Mouse (Mus musculus): ENCODE results near the gene Islr.

The Islr gene

DNA sequence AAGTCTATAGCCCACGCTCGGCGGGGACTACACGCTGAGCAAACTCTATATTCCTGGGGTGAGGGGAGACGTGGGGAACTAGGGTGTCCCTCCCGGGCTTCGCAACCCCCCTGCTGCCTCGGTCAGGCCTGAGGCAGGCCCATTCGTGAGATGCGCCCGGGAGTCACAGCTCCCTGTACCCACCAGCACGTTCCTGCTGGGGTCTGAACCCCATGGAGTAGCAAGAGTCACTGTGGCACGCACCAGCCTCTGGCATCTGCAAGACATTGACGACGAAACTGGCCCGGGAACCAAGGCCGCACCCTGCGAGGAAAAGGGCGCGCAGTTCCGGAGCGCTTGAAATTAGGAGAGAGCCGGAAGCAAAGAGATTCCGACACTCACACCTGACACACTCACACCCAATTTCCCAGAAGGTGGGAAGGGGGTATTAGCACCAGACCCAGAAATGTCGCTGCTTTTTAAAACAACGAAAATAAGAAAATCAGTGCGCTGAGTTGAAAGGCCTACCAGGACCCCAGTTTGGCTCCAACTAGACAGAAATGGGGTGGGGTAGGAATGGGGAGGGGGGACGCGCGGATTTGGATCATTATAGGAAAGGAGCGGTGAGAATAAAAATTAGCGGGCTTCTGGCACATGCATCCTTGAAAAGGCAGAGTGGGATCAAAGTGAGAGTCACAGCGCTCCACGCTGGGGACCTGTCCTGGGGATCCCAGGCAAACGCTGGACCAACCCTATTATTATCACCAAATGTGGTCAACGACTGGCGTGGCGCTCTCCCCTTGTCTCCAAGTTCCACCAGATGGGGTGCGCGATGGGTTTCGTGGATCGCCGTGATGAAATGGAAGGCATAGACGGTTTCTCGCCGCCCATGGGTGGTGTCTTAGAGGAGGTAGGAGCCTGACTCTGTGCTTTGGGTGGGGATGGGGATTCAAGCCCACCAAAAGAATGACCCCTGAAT lies 7.2 kb downstream of the Islr start:
- DNase-seq (ENCODE audit: low spot score in 2 of 2) = no peak

DNA sequence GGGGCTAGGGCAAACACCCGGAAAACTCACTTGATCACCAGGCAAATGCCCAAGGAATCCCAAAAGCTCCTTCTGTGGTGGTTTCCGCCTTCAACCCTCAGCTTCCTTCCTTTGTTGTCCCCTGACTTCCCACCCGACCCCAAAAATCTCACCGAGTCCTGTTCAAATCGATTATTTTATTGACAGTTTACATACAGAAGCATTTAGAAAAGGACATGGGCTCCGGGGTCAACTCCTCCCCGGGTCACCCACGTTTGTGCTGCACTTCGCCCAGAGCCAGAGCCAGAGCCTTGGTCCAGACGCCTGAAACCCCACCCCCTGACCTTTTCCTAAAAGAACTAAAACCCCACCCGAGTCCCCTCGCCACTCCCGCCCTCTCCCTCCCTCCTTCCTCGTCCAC lies 8.0 kb downstream of the Islr start:
- no peak for DNase-seq (ENCODE audit: low spot score in 2 of 2)

- DNase-seq (ENCODE audit: low spot score in 2 of 2) = no peak
Observed at GRCm38 (mm10) chr9:58195671-58196070, 8.4 kb downstream of the Islr start.

- DNase-seq (ENCODE audit: low spot score in 2 of 2) = no peak
Observed at GRCm38 (mm10) chr9:58194222-58194621, 9.9 kb downstream of the Islr start.

GRCm38 (mm10) chr9:58184456-58184855 lies 19.6 kb downstream of the Islr start:
- DNase-seq (ENCODE audit: low spot score in 2 of 2) = no peak

- DNase-seq (ENCODE audit: low spot score in 2 of 2) = no peak
Observed at GRCm38 (mm10) chr9:58179390-58179789, 24.7 kb downstream of the Islr start.

DNA sequence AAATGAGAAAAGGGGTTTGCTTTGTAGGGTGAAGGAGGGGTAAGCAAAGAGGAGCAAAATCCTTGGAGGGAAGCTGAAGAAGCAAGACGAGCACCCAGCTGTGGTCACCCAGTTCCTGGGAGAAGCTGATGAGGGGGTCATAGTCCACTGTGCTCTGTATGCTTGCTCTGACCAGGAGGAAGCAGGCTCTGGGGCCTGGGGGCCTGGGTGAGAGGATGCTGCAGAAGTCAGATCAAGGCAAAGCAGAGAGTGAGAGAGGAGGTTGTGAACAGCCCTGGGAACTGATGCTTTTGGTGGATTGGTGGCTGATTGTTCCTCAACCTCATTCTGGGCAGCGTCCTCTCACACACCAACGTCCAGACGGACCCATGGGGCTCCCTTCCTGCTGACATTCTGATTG lies 26.9 kb downstream of the Islr start:
- no peak for DNase-seq (ENCODE audit: low spot score in 2 of 2)

- DNase-seq (ENCODE audit: low spot score in 2 of 2) = no peak
Observed at GRCm38 (mm10) chr9:58175745-58176487, 28.2 kb downstream of the Islr start.

GRCm38 (mm10) chr9:58174818-58175251 lies 29.3 kb downstream of the Islr start:
- no peak for DNase-seq (ENCODE audit: low spot score in 2 of 2)

DNA sequence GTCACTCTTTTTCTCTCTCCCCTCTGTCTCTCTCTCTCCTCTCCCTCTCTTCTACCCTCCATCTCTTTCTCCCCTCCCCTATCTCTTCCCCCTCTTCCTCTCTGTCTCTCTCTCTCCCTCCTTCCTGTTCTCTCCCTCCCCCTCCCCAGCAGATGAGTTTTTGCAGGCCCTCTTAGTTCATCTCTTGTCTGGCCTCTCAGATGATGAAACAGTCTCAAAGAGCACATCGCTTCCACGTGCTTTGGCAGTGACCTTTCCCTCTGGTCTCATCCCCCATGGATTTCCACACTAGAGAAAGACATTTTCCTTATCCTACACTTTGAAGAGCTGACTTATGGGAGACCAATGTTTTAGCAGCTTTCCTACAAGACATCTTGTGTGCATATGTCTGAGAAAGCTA lies 31.2 kb downstream of the Islr start:
- no peak for DNase-seq (ENCODE audit: low spot score in 2 of 2)

DNA sequence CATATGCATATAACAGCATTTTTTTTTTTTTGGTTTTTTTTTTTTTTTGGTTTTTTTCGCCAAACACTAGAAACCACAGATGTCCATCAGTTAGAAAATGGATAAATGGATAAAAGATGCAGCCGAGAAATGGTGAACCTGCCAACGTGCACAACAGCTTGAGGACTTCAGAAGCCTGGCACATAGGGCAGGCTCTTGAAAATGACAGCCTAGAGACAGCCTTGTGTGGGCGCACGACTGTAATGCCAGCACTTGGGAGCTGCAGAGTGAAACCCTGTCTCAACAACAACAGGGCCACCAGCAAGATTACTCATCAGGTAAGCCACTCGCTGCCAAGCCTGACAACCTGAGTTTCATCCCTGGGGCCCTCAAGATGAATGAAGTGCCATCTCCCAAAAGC lies 34.7 kb downstream of the Islr start:
- DNase-seq (ENCODE audit: low spot score in 2 of 2) = no peak

DNA sequence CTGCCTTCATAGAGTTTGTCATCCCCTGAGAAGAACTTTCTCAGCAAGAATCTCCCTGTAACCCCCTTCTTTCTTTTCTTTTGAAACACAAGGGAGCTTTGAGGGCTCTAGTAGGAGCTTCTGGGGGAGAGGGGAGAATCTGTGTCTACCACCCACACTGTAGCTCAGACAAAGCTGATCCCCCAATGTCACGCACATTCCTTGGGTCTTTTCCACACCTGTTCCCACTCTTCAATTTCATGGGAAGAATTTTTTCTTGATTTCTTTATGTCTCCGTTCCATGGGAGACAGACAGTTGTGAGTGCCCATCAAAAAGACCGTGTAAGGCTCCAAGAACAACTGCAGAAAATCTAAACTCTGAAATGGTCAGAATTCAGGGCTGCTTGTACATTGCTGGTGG lies 35.2 kb downstream of the Islr start:
- DNase-seq (ENCODE audit: low spot score in 2 of 2) = no peak

DNA sequence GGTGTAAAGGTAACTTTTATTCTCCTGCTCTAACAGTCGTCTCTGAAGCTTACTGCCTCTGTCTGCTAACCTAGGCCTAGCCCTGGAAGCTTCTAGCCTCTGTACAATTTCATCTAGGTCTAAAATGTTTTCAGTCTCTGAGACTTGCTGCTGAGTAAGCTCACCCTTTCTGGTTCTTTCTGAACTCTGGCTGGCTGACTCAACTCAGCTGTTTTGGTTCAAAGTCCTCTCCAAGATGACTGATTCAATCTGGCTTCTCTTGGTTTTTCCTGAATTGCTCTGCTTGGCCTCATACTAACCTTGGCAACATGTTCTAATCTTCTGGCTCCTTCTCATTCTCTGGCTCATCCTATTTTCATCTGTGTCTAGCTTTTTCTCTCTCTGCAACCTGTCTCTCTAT lies 38.3 kb downstream of the Islr start:
- no peak for DNase-seq (ENCODE audit: low spot score in 2 of 2)

- no peak for DNase-seq (ENCODE audit: low spot score in 2 of 2)
Observed at GRCm38 (mm10) chr9:58163146-58163545, 41.0 kb downstream of the Islr start.

DNA sequence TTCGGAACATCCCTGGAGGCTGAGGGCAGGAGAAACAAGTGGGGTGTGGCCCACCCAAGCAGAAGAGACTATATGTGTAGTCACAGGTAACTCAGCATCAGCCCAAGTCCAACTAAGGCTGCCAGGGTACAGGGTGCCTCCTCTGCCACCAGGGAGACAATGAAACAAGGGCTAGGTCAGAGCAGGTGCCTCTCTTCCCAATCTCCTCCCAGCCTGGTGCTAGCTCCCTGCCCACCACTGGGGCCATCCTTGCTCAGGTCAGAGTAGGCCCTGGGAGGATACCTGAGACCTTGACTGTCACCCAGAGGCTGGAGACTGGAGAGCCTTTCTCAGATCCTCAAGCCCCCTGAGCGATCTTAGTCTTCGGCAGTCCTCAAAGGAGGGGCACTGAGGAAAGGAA lies 41.9 kb downstream of the Islr start:
- no peak for DNase-seq (ENCODE audit: low spot score in 2 of 2)

GRCm38 (mm10) chr9:58160315-58160714 lies 43.8 kb downstream of the Islr start:
- no peak for DNase-seq (ENCODE audit: low spot score in 2 of 2)

GRCm38 (mm10) chr9:58159855-58160254 lies 44.3 kb downstream of the Islr start:
- no peak for DNase-seq (ENCODE audit: low spot score in 2 of 2)

GRCm38 (mm10) chr9:58158541-58159311 lies 45.4 kb downstream of the Islr start:
- DNase-seq (ENCODE audit: low spot score in 2 of 2) = peak in 1 of 2 experiments; percentile 17

- DNase-seq (ENCODE audit: low spot score in 2 of 2) = no peak
Observed at GRCm38 (mm10) chr9:58157838-58158237, 46.3 kb downstream of the Islr start.

GRCm38 (mm10) chr9:58156819-58157560 lies 47.1 kb downstream of the Islr start:
- DNase-seq (ENCODE audit: low spot score in 2 of 2) = no peak

- no peak for DNase-seq (ENCODE audit: low spot score in 2 of 2)
Observed at GRCm38 (mm10) chr9:58155366-58155765, 48.7 kb downstream of the Islr start.
